Mouse (Mus musculus) limb, embryonic 13.5 days (tissue): Measurements from ENCODE around the gene Zfp740. TPM values are rescaled to one million over a fixed set of nuclear protein-coding genes. Genes with fewer than 3 reads are reported as not detected.

ENCODE experiments used
- ATAC-seq: fragments of 200-750 bp; cut with Nextera tagmentation; 2 replicates; pipeline ENCODE4 v1.8.0; 2017; ENCODE audit warnings: low read depth, moderate number of reproducible peaks, moderate TSS enrichment; ENCODE audit not compliant: low FRiP score
- H3K27ac ChIP-seq: fragments of 300-500 bp; sonication (generic); 2 replicates; pipeline ENCODE4 v1.5.1; 2015; ENCODE audit warnings: inconsistent platforms, mild to moderate bottlenecking, moderate library complexity
- H3K27me3 ChIP-seq: fragments of 300-500 bp; sonication (generic); 2 replicates; pipeline ENCODE4 v1.6.1; 2015; ENCODE audit warnings: mild to moderate bottlenecking, inconsistent platforms
- H3K36me3 ChIP-seq: fragments of 300-500 bp; sonication (generic); 2 replicates; pipeline ENCODE4 v1.6.1; 2015; ENCODE audit warnings: inconsistent platforms, mild to moderate bottlenecking, moderate library complexity
- H3K4me1 ChIP-seq: fragments of 300-500 bp; sonication (generic); 2 replicates; pipeline ENCODE4 v1.6.1; 2015; ENCODE audit warnings: inconsistent platforms
- H3K4me2 ChIP-seq: fragments of 300-500 bp; sonication (generic); replicated peaks from 2 replicates; pipeline ENCODE4 v1.6.1; 2015; ENCODE audit warnings: inconsistent platforms, mild to moderate bottlenecking, moderate library complexity
- H3K4me3 ChIP-seq: fragments of 300-500 bp; sonication (generic); 2 replicates; pipeline ENCODE4 v1.5.1; 2015; ENCODE audit warnings: moderate library complexity, mild to moderate bottlenecking, inconsistent platforms
- H3K9ac ChIP-seq: fragments of 300-500 bp; sonication (generic); 2 replicates; pipeline ENCODE4 v1.6.1; 2015; ENCODE audit warnings: mild to moderate bottlenecking, inconsistent platforms
- H3K9me3 ChIP-seq: fragments of 300-500 bp; sonication (generic); 2 replicates; pipeline ENCODE4 v1.6.1; 2016; ENCODE audit warnings: inconsistent platforms
- WGBS: fragments of 180-500 bp; shearing (Covaris S2); methylation state at CpG from one replicate; pipeline ENCODE4 v1.1.7; 2015; 5-methylcytosine and 5-hydroxymethylcytosine counted together
- polyA plus RNA-seq: library from polyadenylated mRNA; unstranded; fragments of >200 nt; fragmentation: Nextera tagmentation; extraction: Ambion mirVana; gene quantifications from 2 replicates; pipeline ENCODE4 v1.2.1, GENCODE M21; 2015

Zfp740 gene
- polyA plus RNA-seq, 1 experiment from 2014 or later: 82.6 TPM

- Histone ChIP-seq H3K9ac (no peak overlapping the region), H3K4me2 (no peak overlapping the region), H3K27me3 (no peaks in the 10 kb centered on the region), H3K4me1 (no peaks in the 10 kb centered on the region), H3K36me3 (peaks cover 51% of the 10 kb centered on the region), H3K4me3 (no peak overlapping the region), H3K9me3 (peaks cover 7% of the 10 kb centered on the region; the same call in 1 of the 2 replicates), H3K27ac (no peak overlapping the region)
- no peak for ATAC-seq
- WGBS: 90% methylated on average over 7 of the region's 7 CpGs
Measured at GRCm38 (mm10) chr15:102176571-102177316, 26.3 kb upstream of the Zfp740 start.

GRCm38 (mm10) chr15:102177417-102177816 is 25.6 kb upstream of the Zfp740 start:
- WGBS: 83% methylated on average over 8 of the region's 8 CpGs
- no peak overlapping the region for H3K4me3 ChIP-seq
- no peak overlapping the region for H3K27ac ChIP-seq
- no peaks in the 10 kb centered on the region for H3K27me3 ChIP-seq
- H3K9ac ChIP-seq: no peak overlapping the region
- ATAC-seq: no peak
- H3K36me3 ChIP-seq: peaks cover 51% of the 10 kb centered on the region
- H3K4me2 ChIP-seq: no peak overlapping the region
- no peaks in the 10 kb centered on the region for H3K4me1 ChIP-seq
- peaks cover 7% of the 10 kb centered on the region; the same call in 1 of the 2 replicates for H3K9me3 ChIP-seq

GRCm38 (mm10) chr15:102178279-102178678 is 24.8 kb upstream of the Zfp740 start:
- Histone ChIP-seq H3K27ac (no peak overlapping the region), H3K36me3 (peaks cover 56% of the 10 kb centered on the region), H3K4me3 (no peak overlapping the region), H3K4me2 (no peak overlapping the region), H3K9ac (no peak overlapping the region), H3K4me1 (no peaks in the 10 kb centered on the region), H3K27me3 (no peaks in the 10 kb centered on the region), H3K9me3 (peaks cover 7% of the 10 kb centered on the region; the same call in 1 of the 2 replicates)
- 13% methylated on average over 6 of the region's 6 CpGs for WGBS
- ATAC-seq: no peak

- H3K9me3 ChIP-seq: peaks cover 6% of the 10 kb centered on the region; the same call in 1 of the 2 replicates
- no peaks in the 10 kb centered on the region for H3K4me1 ChIP-seq
- no peaks in the 10 kb centered on the region for H3K27me3 ChIP-seq
- H3K9ac ChIP-seq: no peak overlapping the region
- ATAC-seq: no peak
- peaks cover 61% of the 10 kb centered on the region for H3K36me3 ChIP-seq
- H3K27ac ChIP-seq: no peak overlapping the region
- 81% methylated on average over 9 of the region's 9 CpGs for WGBS
- no peak overlapping the region for H3K4me3 ChIP-seq
- no peak overlapping the region for H3K4me2 ChIP-seq
Measured at GRCm38 (mm10) chr15:102179106-102179505, 23.9 kb upstream of the Zfp740 start.

- Histone ChIP-seq H3K4me1 (no peaks in the 10 kb centered on the region), H3K36me3 (peaks cover 64% of the 10 kb centered on the region), H3K9me3 (no peaks in the 10 kb centered on the region), H3K27ac (no peak overlapping the region), H3K9ac (no peak overlapping the region), H3K27me3 (no peaks in the 10 kb centered on the region), H3K4me2 (no peak overlapping the region), H3K4me3 (no peak overlapping the region)
- ATAC-seq: no peak
- 93% methylated on average over 14 of the region's 14 CpGs for WGBS
Measured at GRCm38 (mm10) chr15:102179924-102180323, 23.1 kb upstream of the Zfp740 start.

- Histone ChIP-seq H3K27me3 (no peaks in the 10 kb centered on the region), H3K36me3 (peaks cover 71% of the 10 kb centered on the region)
Measured at GRCm38 (mm10) chr15:102183076-102183475, 20.0 kb upstream of the Zfp740 start.

GRCm38 (mm10) chr15:102186239-102186638 is 16.8 kb upstream of the Zfp740 start:
- no peak overlapping the region for H3K9ac ChIP-seq
- no peak overlapping the region for H3K4me2 ChIP-seq
- H3K9me3 ChIP-seq: no peaks in the 10 kb centered on the region
- 84% methylated on average over 11 of the region's 11 CpGs for WGBS
- H3K27me3 ChIP-seq: no peaks in the 10 kb centered on the region
- H3K4me1 ChIP-seq: no peaks in the 10 kb centered on the region
- H3K4me3 ChIP-seq: no peak overlapping the region
- H3K36me3 ChIP-seq: peaks cover 57% of the 10 kb centered on the region
- H3K27ac ChIP-seq: no peak overlapping the region
- ATAC-seq: no peak

More at GRCm38 (mm10) chr15:102183076-102183475, 20.0 kb upstream of the Zfp740 start:
- Histone ChIP-seq H3K9me3 (no peaks in the 10 kb centered on the region), H3K9ac (no peak overlapping the region), H3K4me2 (no peak overlapping the region), H3K27ac (no peak overlapping the region), H3K4me3 (no peak overlapping the region), H3K4me1 (no peaks in the 10 kb centered on the region)
- WGBS: 65% methylated on average over 3 of the region's 3 CpGs
- no peak for ATAC-seq

GRCm38 (mm10) chr15:102188096-102188495 is 15.0 kb upstream of the Zfp740 start:
- H3K27ac ChIP-seq: no peak overlapping the region
- ATAC-seq: no peak
- 91% methylated on average over 10 of the region's 10 CpGs for WGBS
- H3K27me3 ChIP-seq: no peaks in the 10 kb centered on the region
- H3K4me3 ChIP-seq: no peak overlapping the region
- H3K4me2 ChIP-seq: no peak overlapping the region
- no peaks in the 10 kb centered on the region for H3K9me3 ChIP-seq
- no peaks in the 10 kb centered on the region for H3K4me1 ChIP-seq
- H3K9ac ChIP-seq: no peak overlapping the region
- peaks cover 54% of the 10 kb centered on the region for H3K36me3 ChIP-seq

- Histone ChIP-seq H3K9ac (no peak overlapping the region), H3K36me3 (peaks cover 46% of the 10 kb centered on the region), H3K4me1 (0 out of 2 replicates have a peak, but pooled peaks cover 2% of the 10 kb centered on the region), H3K9me3 (no peaks in the 10 kb centered on the region), H3K27me3 (no peaks in the 10 kb centered on the region), H3K27ac (no peak overlapping the region), H3K4me3 (no peak overlapping the region), H3K4me2 (no peak overlapping the region)
- WGBS: 74% methylated on average over 6 of the region's 6 CpGs
- no peak for ATAC-seq
Measured at GRCm38 (mm10) chr15:102188883-102189282, 14.2 kb upstream of the Zfp740 start.

- Histone ChIP-seq H3K4me2 (no peak overlapping the region), H3K4me1 (0 out of 2 replicates have a peak, but pooled peaks cover 5% of the 10 kb centered on the region), H3K36me3 (peaks cover 18% of the 10 kb centered on the region), H3K27me3 (no peaks in the 10 kb centered on the region), H3K27ac (no peak overlapping the region), H3K9me3 (no peaks in the 10 kb centered on the region), H3K9ac (no peak overlapping the region), H3K4me3 (no peak overlapping the region)
- WGBS: 57% methylated on average over 7 of the region's 7 CpGs
- no peak for ATAC-seq
Measured at GRCm38 (mm10) chr15:102191699-102192098, 11.3 kb upstream of the Zfp740 start.

GRCm38 (mm10) chr15:102192271-102192812 is 10.7 kb upstream of the Zfp740 start:
- Histone ChIP-seq H3K9me3 (no peaks in the 10 kb centered on the region), H3K4me2 (no peak overlapping the region), H3K27me3 (no peaks in the 10 kb centered on the region), H3K9ac (0 out of 2 replicates have a peak overlapping the region, but pooled peaks have one; percentile 1), H3K4me3 (no peak overlapping the region), H3K4me1 (0 out of 2 replicates have a peak, but pooled peaks cover 5% of the 10 kb centered on the region), H3K27ac (no peak overlapping the region), H3K36me3 (peaks cover 13% of the 10 kb centered on the region)
- WGBS: 76% methylated on average over 7 of the region's 7 CpGs
- ATAC-seq: no peak

GRCm38 (mm10) chr15:102192820-102193386 is 10.1 kb upstream of the Zfp740 start:
- no peak for ATAC-seq
- no peak overlapping the region for H3K4me3 ChIP-seq
- H3K27ac ChIP-seq: no peak overlapping the region
- 0 out of 2 replicates have a peak overlapping the region, but pooled peaks have one; percentile 1 for H3K9ac ChIP-seq
- H3K4me2 ChIP-seq: no peak overlapping the region
- 0 out of 2 replicates have a peak, but pooled peaks cover 5% of the 10 kb centered on the region for H3K4me1 ChIP-seq
- peaks cover 7% of the 10 kb centered on the region for H3K36me3 ChIP-seq
- WGBS: 73% methylated on average over 5 of the region's 5 CpGs
- H3K9me3 ChIP-seq: no peaks in the 10 kb centered on the region
- H3K27me3 ChIP-seq: no peaks in the 10 kb centered on the region
